Mouse (Mus musculus): Measurements from ENCODE around the gene Dapk1. TPM values are rescaled to one million over a fixed set of nuclear protein-coding genes. Genes with fewer than 3 reads are reported as not detected.

Gene Dapk1
- polyA plus RNA-seq, 1 experiment from 2014 or later: 6.3 TPM

DNA sequence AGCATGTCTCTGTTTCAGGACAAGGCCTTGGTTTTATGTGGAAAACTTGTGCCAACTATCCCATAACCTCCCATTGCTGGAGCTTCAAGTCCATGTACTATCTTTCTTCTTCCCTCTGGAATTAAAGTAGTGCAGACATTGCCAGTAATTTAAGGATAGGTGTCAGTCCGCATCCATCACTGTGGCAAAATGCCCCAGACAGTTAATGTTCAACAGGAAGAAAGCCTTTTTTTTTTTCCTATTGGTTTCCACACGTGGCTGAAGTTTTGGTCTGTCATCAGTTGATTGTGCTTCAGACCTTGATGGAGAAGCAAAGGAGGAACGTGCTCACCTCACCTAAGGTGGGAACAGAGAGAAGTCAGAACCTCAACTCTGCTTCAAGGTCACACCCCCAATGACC is 23.2 kb upstream of the Dapk1 start:
- H3K27me3 ChIP-seq (replicated peaks; ENCODE audit: control insufficient read depth, insufficient read depth, low read length): no peaks in the 10 kb centered on the region
- H3K9me3 ChIP-seq (ENCODE audit: control insufficient read depth, low read length): no peaks in the 10 kb centered on the region
- no peak overlapping the region for H3K4me2 ChIP-seq (ENCODE audit: low read depth, low read length)
- no peak overlapping the region for H3K4me3 ChIP-seq (ENCODE audit: low read length)
- no peak overlapping the region for H3K27ac ChIP-seq (ENCODE audit: low read length)
- H3K36me3 ChIP-seq (ENCODE audit: control insufficient read depth, insufficient read depth, low read length): no peaks in the 10 kb centered on the region
- WGBS: 67% methylated on average over 3 of the region's 3 CpGs
- no peak overlapping the region for H3K9ac ChIP-seq (ENCODE audit: low read depth, low read length)
- H3K4me1 ChIP-seq (ENCODE audit: control insufficient read depth, insufficient read depth, low read length): no peaks in the 10 kb centered on the region
- ATAC-seq: no peak

DNA sequence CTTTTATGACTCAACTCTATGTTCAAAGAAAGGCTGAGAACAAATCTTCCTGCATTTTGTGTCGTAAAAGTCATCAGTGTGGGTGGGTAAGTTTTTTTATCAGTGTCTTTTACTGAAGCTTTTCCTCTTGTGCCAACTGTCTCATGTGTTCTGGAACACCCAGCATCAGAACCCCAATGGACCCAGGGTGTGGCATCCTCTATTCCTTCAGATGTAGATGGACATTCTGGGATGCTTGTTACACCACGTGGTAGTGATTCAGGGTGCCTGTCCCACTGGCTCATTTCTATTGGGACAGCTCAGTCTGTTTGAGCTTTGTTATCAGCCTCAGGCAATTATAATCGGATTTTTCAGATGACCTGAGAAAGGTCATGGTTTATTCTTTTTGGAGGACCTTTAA is 6.9 kb upstream of the Dapk1 start:
- Histone ChIP-seq H3K4me3 (ENCODE audit: low read length) (no peak overlapping the region), H3K27me3 (replicated peaks; ENCODE audit: control insufficient read depth, insufficient read depth, low read length) (no peaks in the 10 kb centered on the region), H3K4me1 (ENCODE audit: control insufficient read depth, insufficient read depth, low read length) (no peaks in the 10 kb centered on the region), H3K9me3 (ENCODE audit: control insufficient read depth, low read length) (no peaks in the 10 kb centered on the region), H3K36me3 (ENCODE audit: control insufficient read depth, insufficient read depth, low read length) (no peaks in the 10 kb centered on the region), H3K27ac (ENCODE audit: low read length) (no peak overlapping the region), H3K4me2 (ENCODE audit: low read depth, low read length) (no peak overlapping the region), H3K9ac (ENCODE audit: low read depth, low read length) (no peak overlapping the region)
- ATAC-seq: no peak
- WGBS: 66% methylated on average over 3 of the region's 3 CpGs

GRCm38 (mm10) chr13:60595519-60595918 is 6.2 kb upstream of the Dapk1 start:
- Histone ChIP-seq H3K9ac (ENCODE audit: low read depth, low read length) (no peak overlapping the region), H3K9me3 (ENCODE audit: control insufficient read depth, low read length) (no peaks in the 10 kb centered on the region), H3K27me3 (replicated peaks; ENCODE audit: control insufficient read depth, insufficient read depth, low read length) (no peaks in the 10 kb centered on the region), H3K36me3 (ENCODE audit: control insufficient read depth, insufficient read depth, low read length) (no peaks in the 10 kb centered on the region), H3K27ac (ENCODE audit: low read length) (no peak overlapping the region), H3K4me1 (ENCODE audit: control insufficient read depth, insufficient read depth, low read length) (no peaks in the 10 kb centered on the region), H3K4me3 (ENCODE audit: low read length) (no peak overlapping the region), H3K4me2 (ENCODE audit: low read depth, low read length) (no peak overlapping the region)
- ATAC-seq: no peak
- 89% methylated on average over 6 of the region's 6 CpGs for WGBS

DNA sequence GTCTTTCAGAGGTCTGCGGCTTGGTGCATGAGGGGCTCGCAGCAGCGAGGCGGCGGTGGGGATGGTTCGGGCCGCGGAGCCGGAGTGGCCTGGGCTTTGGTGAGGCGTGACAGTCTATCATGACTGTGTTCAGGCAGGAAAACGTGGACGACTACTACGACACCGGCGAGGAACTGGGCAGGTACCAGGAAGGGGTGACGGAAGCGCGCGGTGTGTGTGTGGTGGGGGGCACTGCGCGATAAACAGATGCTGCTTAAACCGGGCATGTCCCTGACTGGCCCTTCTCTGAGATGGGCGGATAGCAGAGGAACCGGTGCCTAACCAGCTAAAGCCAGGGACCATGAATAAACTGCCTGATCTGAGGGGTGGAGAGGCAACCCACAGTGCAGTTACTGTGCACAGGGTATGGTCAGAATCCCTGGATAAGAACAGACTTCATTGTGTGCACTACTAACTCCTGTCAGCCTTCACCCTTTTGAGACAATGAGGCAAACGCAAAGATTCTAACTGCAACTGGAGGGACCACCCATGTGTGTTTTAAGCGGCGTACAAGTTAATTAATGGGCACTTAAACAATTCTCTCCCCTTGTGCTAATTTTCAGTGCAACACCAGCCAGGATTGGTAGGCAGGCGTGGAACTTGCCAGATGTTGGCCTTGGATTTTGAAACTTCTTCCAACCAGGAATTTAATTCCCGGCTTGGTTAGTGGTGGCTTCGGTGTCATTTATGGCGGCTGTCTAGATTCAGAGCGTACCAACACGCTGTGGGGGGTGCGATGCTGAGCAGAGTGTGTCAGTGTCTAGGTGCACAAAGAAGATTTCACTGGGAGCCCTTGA is 887 bp downstream of the Dapk1 start:
- Histone ChIP-seq H3K27ac (ENCODE audit: low read length) (peak overlapping the region; percentile 72), H3K9me3 (ENCODE audit: control insufficient read depth, low read length) (no peaks in the 10 kb centered on the region), H3K9ac (ENCODE audit: low read depth, low read length) (peak overlapping the region; percentile 83), H3K4me3 (ENCODE audit: low read length) (peak overlapping the region; percentile 76), H3K36me3 (ENCODE audit: control insufficient read depth, insufficient read depth, low read length) (no peaks in the 10 kb centered on the region), H3K4me2 (ENCODE audit: low read depth, low read length) (peak overlapping the region; percentile 94), H3K27me3 (replicated peaks; ENCODE audit: control insufficient read depth, insufficient read depth, low read length) (0 out of 2 replicates have a peak, but pooled peaks cover 3% of the 10 kb centered on the region), H3K4me1 (ENCODE audit: control insufficient read depth, insufficient read depth, low read length) (peaks cover 7% of the 10 kb centered on the region)
- ATAC-seq: peak; percentile 64
- WGBS: 9% methylated on average over 34 of the region's 34 CpGs

DNA sequence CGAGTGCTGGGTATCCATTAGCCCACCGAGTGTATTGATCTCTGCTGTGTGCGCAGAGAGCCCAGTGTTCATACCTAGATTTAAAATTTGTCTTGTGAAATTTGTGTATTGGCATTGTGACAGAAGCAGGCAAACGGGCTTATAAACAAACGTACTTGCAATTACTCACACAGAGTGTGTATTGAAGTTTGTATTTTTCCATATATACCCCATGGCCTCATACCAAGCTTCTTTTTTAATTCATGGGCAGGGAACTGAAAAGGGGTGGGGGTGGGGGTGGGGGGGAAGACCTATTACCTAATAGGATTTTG is 1.5 kb downstream of the Dapk1 start:
- no peak overlapping the region for H3K27ac ChIP-seq (ENCODE audit: low read length)
- ATAC-seq: no peak
- H3K9me3 ChIP-seq (ENCODE audit: control insufficient read depth, low read length): no peaks in the 10 kb centered on the region
- peaks cover 10% of the 10 kb centered on the region for H3K4me1 ChIP-seq (ENCODE audit: control insufficient read depth, insufficient read depth, low read length)
- H3K9ac ChIP-seq (ENCODE audit: low read depth, low read length): peak overlapping the region; percentile 83; the same call in 1 of the 2 replicates
- H3K4me3 ChIP-seq (ENCODE audit: low read length): peak overlapping the region; percentile 76; the same call in 1 of the 2 replicates
- H3K27me3 ChIP-seq (replicated peaks; ENCODE audit: control insufficient read depth, insufficient read depth, low read length): 0 out of 2 replicates have a peak, but pooled peaks cover 3% of the 10 kb centered on the region
- H3K4me2 ChIP-seq (ENCODE audit: low read depth, low read length): peak overlapping the region; percentile 94
- no peaks in the 10 kb centered on the region for H3K36me3 ChIP-seq (ENCODE audit: control insufficient read depth, insufficient read depth, low read length)
- WGBS: 38% methylated on average over 5 of the region's 5 CpGs

DNA sequence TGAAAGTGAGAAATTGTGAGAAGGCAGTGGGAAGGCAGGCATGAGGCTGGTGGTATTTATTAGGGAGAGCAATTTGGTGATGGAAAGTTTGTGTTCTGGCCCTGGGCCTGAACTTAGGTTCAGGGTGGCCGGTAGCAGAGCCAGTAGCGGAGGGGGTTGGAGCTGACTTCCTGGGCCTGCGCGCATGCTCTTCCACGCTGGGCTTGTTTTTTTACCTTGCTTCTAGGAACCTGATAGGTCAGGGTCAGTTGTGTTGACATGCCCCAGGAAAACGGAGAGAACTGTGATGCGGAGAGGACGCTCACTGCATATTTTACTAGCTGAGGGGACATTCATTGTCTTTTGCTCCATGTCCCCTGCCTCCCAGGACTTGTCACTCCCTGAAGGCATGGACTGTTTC is 5.7 kb downstream of the Dapk1 start:
- H3K9ac ChIP-seq (ENCODE audit: low read depth, low read length): no peak overlapping the region
- peaks cover 13% of the 10 kb centered on the region for H3K4me1 ChIP-seq (ENCODE audit: control insufficient read depth, insufficient read depth, low read length)
- H3K4me2 ChIP-seq (ENCODE audit: low read depth, low read length): no peak overlapping the region
- H3K27me3 ChIP-seq (replicated peaks; ENCODE audit: control insufficient read depth, insufficient read depth, low read length): 0 out of 2 replicates have a peak, but pooled peaks cover 3% of the 10 kb centered on the region
- no peak for ATAC-seq
- H3K27ac ChIP-seq (ENCODE audit: low read length): no peak overlapping the region
- no peaks in the 10 kb centered on the region for H3K36me3 ChIP-seq (ENCODE audit: control insufficient read depth, insufficient read depth, low read length)
- no peak overlapping the region for H3K4me3 ChIP-seq (ENCODE audit: low read length)
- WGBS: 90% methylated on average over 8 of the region's 8 CpGs
- H3K9me3 ChIP-seq (ENCODE audit: control insufficient read depth, low read length): no peaks in the 10 kb centered on the region

DNA sequence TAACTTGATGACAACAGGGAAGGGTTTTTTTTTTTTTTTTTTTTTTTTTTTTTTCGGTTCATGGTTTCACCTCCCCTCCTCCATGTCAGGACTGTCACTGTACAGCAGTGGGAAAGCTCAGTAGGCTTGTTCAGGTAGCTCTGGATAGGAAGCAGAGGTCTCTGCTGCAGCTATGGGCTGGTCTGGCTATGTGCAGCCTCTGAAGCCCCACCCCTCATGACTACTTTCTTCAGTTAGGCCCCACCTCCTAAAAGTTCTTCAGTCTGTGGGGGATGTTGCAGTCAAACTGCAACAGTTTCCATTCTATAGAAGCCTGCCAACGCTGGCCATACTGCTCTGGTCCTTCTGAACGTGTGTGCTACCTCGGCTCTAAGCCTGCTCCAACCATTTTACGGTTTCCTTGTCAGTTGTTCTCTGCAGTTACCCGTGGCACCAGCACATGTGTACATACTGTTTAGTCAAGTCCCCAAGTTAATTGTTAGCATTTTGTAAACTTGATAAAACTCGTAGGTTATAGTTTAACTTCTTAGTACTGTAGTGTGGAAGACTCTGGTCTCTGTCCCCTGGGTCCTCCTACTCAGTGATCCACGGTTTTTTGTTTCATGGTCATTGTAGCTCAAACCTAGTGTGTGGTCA is 6.8 kb downstream of the Dapk1 start:
- Histone ChIP-seq H3K4me1 (ENCODE audit: control insufficient read depth, insufficient read depth, low read length) (peaks cover 9% of the 10 kb centered on the region), H3K4me2 (ENCODE audit: low read depth, low read length) (0 out of 2 replicates have a peak overlapping the region, but pooled peaks have one; percentile 4), H3K9ac (ENCODE audit: low read depth, low read length) (no peak overlapping the region), H3K27me3 (replicated peaks; ENCODE audit: control insufficient read depth, insufficient read depth, low read length) (no peaks in the 10 kb centered on the region), H3K36me3 (ENCODE audit: control insufficient read depth, insufficient read depth, low read length) (no peaks in the 10 kb centered on the region), H3K27ac (ENCODE audit: low read length) (no peak overlapping the region), H3K9me3 (ENCODE audit: control insufficient read depth, low read length) (no peaks in the 10 kb centered on the region), H3K4me3 (ENCODE audit: low read length) (no peak overlapping the region)
- peak; percentile 82 for ATAC-seq
- 58% methylated on average over 8 of the region's 8 CpGs for WGBS

GRCm38 (mm10) chr13:60609234-60609633 is 7.5 kb downstream of the Dapk1 start:
- Histone ChIP-seq H3K9ac (ENCODE audit: low read depth, low read length) (no peak overlapping the region), H3K36me3 (ENCODE audit: control insufficient read depth, insufficient read depth, low read length) (no peaks in the 10 kb centered on the region), H3K9me3 (ENCODE audit: control insufficient read depth, low read length) (no peaks in the 10 kb centered on the region), H3K4me2 (ENCODE audit: low read depth, low read length) (no peak overlapping the region), H3K27ac (ENCODE audit: low read length) (no peak overlapping the region), H3K4me1 (ENCODE audit: control insufficient read depth, insufficient read depth, low read length) (peaks cover 9% of the 10 kb centered on the region), H3K27me3 (replicated peaks; ENCODE audit: control insufficient read depth, insufficient read depth, low read length) (no peaks in the 10 kb centered on the region), H3K4me3 (ENCODE audit: low read length) (no peak overlapping the region)
- ATAC-seq: no peak
- 55% methylated on average over 4 of the region's 4 CpGs for WGBS

DNA sequence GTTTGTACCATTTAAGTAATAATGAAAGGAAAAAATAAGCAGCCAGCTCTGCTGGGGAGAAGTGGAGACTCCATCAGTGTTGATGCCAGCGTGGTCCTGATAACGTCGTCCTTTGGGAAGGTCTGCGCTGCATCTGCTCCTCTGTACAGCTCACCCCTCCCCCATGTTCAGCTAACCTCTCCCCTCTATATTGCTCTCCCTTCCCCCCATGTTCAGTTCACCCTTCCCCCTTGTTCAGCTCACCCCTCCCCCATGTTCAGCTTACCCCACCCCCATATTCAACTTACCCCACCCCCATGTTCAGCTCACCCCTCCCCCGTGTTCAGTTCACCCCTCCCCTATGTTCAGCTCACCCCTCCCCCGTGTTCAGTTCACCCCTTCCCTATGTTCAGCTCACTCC is 8.8 kb downstream of the Dapk1 start:
- Histone ChIP-seq H3K27me3 (replicated peaks; ENCODE audit: control insufficient read depth, insufficient read depth, low read length) (no peaks in the 10 kb centered on the region), H3K9me3 (ENCODE audit: control insufficient read depth, low read length) (no peaks in the 10 kb centered on the region), H3K4me2 (ENCODE audit: low read depth, low read length) (no peak overlapping the region), H3K27ac (ENCODE audit: low read length) (no peak overlapping the region), H3K4me1 (ENCODE audit: control insufficient read depth, insufficient read depth, low read length) (peaks cover 9% of the 10 kb centered on the region), H3K4me3 (ENCODE audit: low read length) (no peak overlapping the region), H3K9ac (ENCODE audit: low read depth, low read length) (no peak overlapping the region), H3K36me3 (ENCODE audit: control insufficient read depth, insufficient read depth, low read length) (no peaks in the 10 kb centered on the region)
- ATAC-seq: no peak
- WGBS: 59% methylated on average over 6 of the region's 6 CpGs

Measured in intestine, embryonic 16.5 days (tissue).